Mouse (Mus musculus) hindbrain, embryonic 11.5 days (tissue): ENCODE measurements around the gene Kcnk1. TPM values are rescaled to one million over a fixed set of nuclear protein-coding genes. Genes with fewer than 3 reads are reported as not detected.

Source experiments
- ATAC-seq: fragments of 200-750 bp; cut with Nextera tagmentation; 2 replicates; pipeline ENCODE4 v1.8.0; 2017; ENCODE audit warnings: mild to moderate bottlenecking, moderate TSS enrichment, moderate library complexity; ENCODE audit not compliant: low FRiP score
- DNase-seq: peaks from one replicate; pipeline ENCODE4 v3.0.0-alpha.2; 2015; ENCODE audit warnings: low spot score
- H3K27ac ChIP-seq: fragments of 300-500 bp; sonication (generic); 2 replicates; pipeline ENCODE4 v1.5.1; 2014; ENCODE audit warnings: mild to moderate bottlenecking, low read depth, low read length
- H3K27me3 ChIP-seq: fragments of 300-500 bp; sonication (generic); 2 replicates; pipeline ENCODE4 v1.6.1; 2014; ENCODE audit warnings: mild to moderate bottlenecking, low read length, moderate library complexity, mixed read lengths; ENCODE audit not compliant: control insufficient read depth, insufficient read depth
- H3K36me3 ChIP-seq: fragments of 300-500 bp; sonication (generic); 2 replicates; pipeline ENCODE4 v1.6.1; 2014; ENCODE audit warnings: mild to moderate bottlenecking, low read length, moderate library complexity, mixed read lengths; ENCODE audit not compliant: control insufficient read depth, insufficient read depth
- H3K4me1 ChIP-seq: fragments of 300-500 bp; sonication (generic); replicated peaks from 2 replicates; pipeline ENCODE4 v1.6.1; 2014; ENCODE audit warnings: low read length, mixed read lengths; ENCODE audit not compliant: control insufficient read depth, insufficient read depth
- H3K4me2 ChIP-seq: fragments of 300-500 bp; sonication (generic); replicated peaks from 2 replicates; pipeline ENCODE4 v1.6.1; 2014; ENCODE audit warnings: mild to moderate bottlenecking, low read depth, low read length
- H3K4me3 ChIP-seq: fragments of 300-500 bp; sonication (generic); 2 replicates; pipeline ENCODE4 v1.5.1; 2014; ENCODE audit warnings: low read depth, low read length
- H3K9ac ChIP-seq: fragments of 300-500 bp; sonication (generic); 2 replicates; pipeline ENCODE4 v1.6.1; 2014; ENCODE audit warnings: low read depth, low read length
- H3K9me3 ChIP-seq: fragments of 300-500 bp; sonication (generic); 2 replicates; pipeline ENCODE4 v1.6.1; 2016; ENCODE audit warnings: low read length; ENCODE audit not compliant: control insufficient read depth
- WGBS: fragments of 180-500 bp; shearing (Covaris S2); extraction: QIAGEN DNeasy Blood & Tissue Kit; methylation state at CpG from one replicate; pipeline ENCODE4 v1.1.7; 2014; 5-methylcytosine and 5-hydroxymethylcytosine counted together
- polyA plus RNA-seq: library from polyadenylated mRNA; unstranded; fragments of >200 nt; fragmentation: Nextera tagmentation; extraction: Ambion mirVana; gene quantifications from 2 replicates; pipeline ENCODE4 v1.2.1, GENCODE M21; 2014

Gene Kcnk1
- polyA plus RNA-seq, 1 experiment from 2014 or later, result 9.6 TPM

DNA sequence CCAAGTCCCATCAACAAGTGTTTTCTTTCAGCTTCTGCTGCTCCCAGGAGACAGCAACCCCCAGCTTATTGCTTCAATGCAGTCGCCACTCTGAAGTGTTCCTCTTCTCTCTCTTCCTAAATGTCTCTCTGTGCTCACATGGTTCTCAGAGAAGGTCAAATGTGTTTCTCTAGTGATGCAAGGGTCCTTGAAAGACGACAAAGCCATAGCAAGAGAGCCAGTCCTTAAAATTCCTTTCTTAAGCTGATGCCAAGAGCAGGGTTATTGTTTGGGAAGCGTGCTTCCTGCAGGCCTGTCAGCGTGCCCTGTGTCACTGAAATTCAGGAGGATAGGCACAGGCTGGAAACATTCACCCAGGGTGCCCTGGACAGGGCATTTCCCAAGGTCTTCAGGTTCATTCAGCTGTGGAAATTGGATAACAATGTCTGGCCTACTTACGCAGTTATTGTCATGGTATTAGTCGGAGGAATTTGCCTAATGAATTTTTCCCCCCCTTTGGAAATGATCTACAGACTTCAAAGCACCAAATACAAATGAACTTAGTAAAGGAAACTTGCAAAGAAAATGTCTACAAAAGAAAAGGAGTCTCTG lies 7.9 kb upstream of the Kcnk1 start:
- 36% methylated on average over 6 of the region's 6 CpGs for WGBS
- ATAC-seq (no peak), DNase-seq (no peak)
- Histone ChIP-seq H3K4me1 (no peaks in the 10 kb centered on the region; the same call in 1 of the 2 replicates), H3K36me3 (no peaks in the 10 kb centered on the region), H3K27me3 (no peaks in the 10 kb centered on the region), H3K9me3 (no peaks in the 10 kb centered on the region), H3K9ac (no peak overlapping the region), H3K27ac (no peak overlapping the region), H3K4me2 (no peak overlapping the region), H3K4me3 (no peak overlapping the region)

DNA sequence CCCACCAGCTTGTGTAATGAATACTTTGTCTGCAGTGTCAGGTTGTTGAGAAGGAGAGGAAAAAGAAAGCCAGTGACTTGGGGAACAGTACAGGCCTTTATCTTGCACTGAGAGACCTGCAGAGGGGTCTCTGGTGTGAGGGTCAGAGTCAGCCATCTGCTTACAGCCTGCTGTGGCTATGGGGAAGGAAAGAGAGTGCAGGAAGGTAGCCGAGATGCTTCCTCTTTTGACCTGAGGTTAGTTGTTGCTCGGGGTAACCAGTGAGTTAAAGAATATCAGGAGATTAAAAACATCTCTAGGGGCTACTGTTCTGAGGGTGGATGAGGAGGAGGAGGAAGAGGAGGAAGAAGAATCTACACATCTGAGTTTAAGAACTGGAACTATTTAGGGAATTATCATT lies 7.0 kb upstream of the Kcnk1 start:
- no peaks in the 10 kb centered on the region; the same call in 1 of the 2 replicates for H3K4me1 ChIP-seq
- H3K27ac ChIP-seq, result no peak overlapping the region
- WGBS, result 53% methylated on average over 2 of the region's 2 CpGs
- ATAC-seq (no peak), DNase-seq (no peak)
- H3K36me3 ChIP-seq, result no peaks in the 10 kb centered on the region
- H3K4me2 ChIP-seq, result no peak overlapping the region
- no peaks in the 10 kb centered on the region for H3K27me3 ChIP-seq
- no peak overlapping the region for H3K4me3 ChIP-seq
- no peaks in the 10 kb centered on the region for H3K9me3 ChIP-seq
- H3K9ac ChIP-seq, result no peak overlapping the region

DNA sequence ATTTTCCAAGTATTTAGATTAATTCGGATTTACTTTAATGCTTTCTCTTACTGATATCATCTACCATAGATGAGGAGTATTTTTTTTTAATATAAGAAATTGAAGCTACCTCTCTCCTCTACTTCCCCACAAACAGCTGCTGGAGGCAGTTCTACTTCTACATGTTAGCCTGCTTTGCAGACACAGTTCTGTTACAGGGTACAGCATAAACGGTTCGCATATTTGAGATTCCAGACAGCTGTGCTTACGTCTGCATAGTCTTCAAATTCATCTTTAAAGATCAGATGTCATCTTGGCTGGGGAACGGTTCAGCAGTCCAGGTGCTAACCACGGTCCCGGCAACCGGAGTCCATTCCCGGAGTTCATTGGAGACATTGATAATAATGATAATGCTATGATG lies 1.3 kb upstream of the Kcnk1 start:
- no peaks in the 10 kb centered on the region for H3K9me3 ChIP-seq
- ATAC-seq, result no peak
- no peaks in the 10 kb centered on the region for H3K36me3 ChIP-seq
- H3K27ac ChIP-seq, result no peak overlapping the region
- H3K27me3 ChIP-seq, result peaks cover 27% of the 10 kb centered on the region
- no peak overlapping the region for H3K9ac ChIP-seq
- H3K4me2 ChIP-seq, result no peak overlapping the region
- no peak overlapping the region for H3K4me3 ChIP-seq
- 0 out of 2 replicates have a peak, but pooled peaks cover 2% of the 10 kb centered on the region for H3K4me1 ChIP-seq
- no peak for DNase-seq
- 73% methylated on average over 9 of the region's 9 CpGs for WGBS

DNA sequence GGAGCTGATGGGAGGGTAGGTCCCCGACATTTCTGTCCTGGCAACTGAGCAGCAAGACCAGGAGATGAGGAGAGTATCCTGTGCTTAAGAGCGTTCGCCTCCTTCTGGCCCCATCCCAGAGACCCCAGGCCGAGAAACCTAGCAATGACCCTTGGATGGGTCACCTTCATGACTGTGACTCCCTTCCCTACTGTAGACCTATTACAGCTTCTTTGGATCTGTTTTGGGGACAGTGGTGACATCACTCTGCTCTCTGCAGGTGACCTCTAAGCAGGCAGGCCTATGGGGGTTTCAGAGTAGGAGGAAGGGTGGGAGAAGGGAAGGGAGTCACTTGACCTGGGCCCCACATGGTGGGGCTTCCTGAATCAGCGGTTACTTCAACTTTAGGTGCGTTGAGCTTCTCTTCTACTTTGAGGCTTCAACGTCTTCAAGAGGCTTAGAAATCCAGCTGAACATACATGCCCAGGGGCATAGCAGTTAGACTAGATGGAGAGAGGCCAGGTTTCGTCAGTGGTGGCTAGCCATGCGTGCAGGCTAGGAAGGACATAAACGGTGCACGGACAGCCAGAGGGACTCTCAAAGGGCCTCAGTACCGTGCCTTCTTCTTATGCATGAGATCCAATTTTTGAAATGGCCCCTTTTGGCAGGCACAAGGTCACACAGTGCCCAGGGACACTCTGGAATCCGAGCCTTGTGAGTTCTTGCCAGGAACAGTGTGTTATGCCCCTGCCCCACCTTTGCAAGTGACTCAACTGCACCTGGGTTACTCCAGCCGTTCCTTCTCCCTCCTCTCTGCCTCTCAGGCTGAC lies 1.3 kb downstream of the Kcnk1 start:
- Histone ChIP-seq H3K4me3 (peak overlapping the region; percentile 55), H3K9ac (peak overlapping the region; percentile 59; the same call in 1 of the 2 replicates), H3K4me1 (0 out of 2 replicates have a peak, but pooled peaks cover 2% of the 10 kb centered on the region), H3K4me2 (peak overlapping the region; percentile 94), H3K36me3 (no peaks in the 10 kb centered on the region), H3K27me3 (peaks cover 27% of the 10 kb centered on the region), H3K27ac (no peak overlapping the region), H3K9me3 (no peaks in the 10 kb centered on the region)
- DNase-seq, result no peak
- 13% methylated on average over 14 of the region's 14 CpGs for WGBS
- ATAC-seq, result no peak

DNA sequence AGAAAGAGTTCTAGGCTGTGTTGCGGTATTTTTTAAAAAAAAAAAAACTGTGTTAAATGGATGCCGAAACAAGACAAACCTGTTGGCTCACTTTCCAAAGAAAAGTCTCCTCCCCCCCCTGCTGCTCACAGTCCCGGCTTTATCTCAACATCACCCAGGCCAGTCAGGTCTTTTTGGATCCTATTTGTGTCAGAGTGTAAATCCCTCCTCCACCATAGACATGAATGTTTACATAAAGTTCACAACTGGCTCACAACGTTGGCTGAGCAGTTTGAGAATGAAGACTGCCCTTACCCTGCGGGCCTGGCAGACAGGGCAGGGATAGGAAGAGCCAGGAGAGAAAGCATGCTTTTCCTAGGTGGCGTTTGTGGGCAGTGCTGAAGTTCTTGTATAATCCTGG lies 2.0 kb downstream of the Kcnk1 start:
- Histone ChIP-seq H3K4me3 (no peak overlapping the region), H3K36me3 (no peaks in the 10 kb centered on the region), H3K9ac (no peak overlapping the region), H3K9me3 (no peaks in the 10 kb centered on the region), H3K4me1 (0 out of 2 replicates have a peak, but pooled peaks cover 2% of the 10 kb centered on the region), H3K27me3 (peaks cover 27% of the 10 kb centered on the region), H3K27ac (no peak overlapping the region), H3K4me2 (no peak overlapping the region)
- ATAC-seq, result no peak
- DNase-seq, result no peak
- 23% methylated on average over 6 of the region's 6 CpGs for WGBS

DNA sequence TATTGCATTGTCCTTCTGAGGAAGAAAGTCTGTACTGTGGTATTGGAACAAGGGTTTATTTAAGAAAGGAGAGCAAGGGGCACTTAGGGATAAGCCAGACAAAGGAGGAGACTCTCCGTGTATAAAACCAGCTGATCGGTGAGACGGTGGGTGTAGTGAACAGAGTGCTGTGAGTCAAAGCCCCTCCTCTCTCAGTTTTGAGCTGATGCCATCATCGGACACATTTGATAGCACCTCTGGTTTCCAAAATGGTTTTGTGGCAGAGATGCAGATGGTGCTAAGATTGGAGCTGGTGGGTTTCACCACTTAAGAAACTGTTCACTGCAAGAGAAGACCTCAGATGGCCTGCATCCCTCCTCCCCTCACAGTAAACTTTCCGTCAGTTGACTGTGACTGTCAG lies 2.6 kb downstream of the Kcnk1 start:
- no peaks in the 10 kb centered on the region for H3K9me3 ChIP-seq
- no peak overlapping the region for H3K27ac ChIP-seq
- H3K4me3 ChIP-seq, result no peak overlapping the region
- peaks cover 27% of the 10 kb centered on the region for H3K27me3 ChIP-seq
- no peaks in the 10 kb centered on the region for H3K36me3 ChIP-seq
- no peak overlapping the region for H3K9ac ChIP-seq
- DNase-seq, result no peak
- WGBS, result 72% methylated on average over 5 of the region's 5 CpGs
- 0 out of 2 replicates have a peak, but pooled peaks cover 2% of the 10 kb centered on the region for H3K4me1 ChIP-seq
- no peak for ATAC-seq
- no peak overlapping the region for H3K4me2 ChIP-seq

DNA sequence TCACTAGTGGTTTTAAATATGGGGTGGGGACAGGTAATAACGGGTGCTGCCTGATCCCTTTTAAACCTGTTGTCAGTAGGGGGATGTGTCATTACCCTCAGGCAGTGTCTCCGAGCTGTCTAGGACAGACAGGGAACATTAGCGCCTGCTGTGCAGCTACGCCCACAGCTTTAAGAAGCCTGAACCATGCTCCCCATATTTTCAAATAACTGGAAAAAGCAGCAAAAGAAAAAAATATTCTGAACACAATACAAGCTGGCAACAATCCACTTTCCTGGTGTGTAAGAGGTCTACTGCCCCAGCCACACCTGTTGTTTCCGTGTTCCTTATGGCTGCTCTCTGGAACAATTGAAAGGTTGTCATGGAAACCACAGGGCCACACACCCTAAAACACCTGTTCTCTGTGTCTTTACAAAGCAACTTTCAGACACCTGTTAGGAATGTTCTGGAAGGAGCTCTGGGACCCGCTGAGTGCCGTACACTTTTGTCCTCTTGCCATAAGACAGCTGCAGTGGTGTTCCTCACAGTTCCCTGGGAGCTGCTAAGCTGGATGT lies 4.9 kb downstream of the Kcnk1 start:
- H3K27me3 ChIP-seq, result peaks cover 14% of the 10 kb centered on the region
- H3K9ac ChIP-seq, result no peak overlapping the region
- ATAC-seq (no peak), DNase-seq (no peak)
- no peak overlapping the region for H3K4me3 ChIP-seq
- 83% methylated on average over 7 of the region's 7 CpGs for WGBS
- H3K9me3 ChIP-seq, result no peaks in the 10 kb centered on the region
- no peak overlapping the region for H3K27ac ChIP-seq
- no peaks in the 10 kb centered on the region for H3K36me3 ChIP-seq
- H3K4me1 ChIP-seq, result 0 out of 2 replicates have a peak, but pooled peaks cover 2% of the 10 kb centered on the region
- no peak overlapping the region for H3K4me2 ChIP-seq

DNA sequence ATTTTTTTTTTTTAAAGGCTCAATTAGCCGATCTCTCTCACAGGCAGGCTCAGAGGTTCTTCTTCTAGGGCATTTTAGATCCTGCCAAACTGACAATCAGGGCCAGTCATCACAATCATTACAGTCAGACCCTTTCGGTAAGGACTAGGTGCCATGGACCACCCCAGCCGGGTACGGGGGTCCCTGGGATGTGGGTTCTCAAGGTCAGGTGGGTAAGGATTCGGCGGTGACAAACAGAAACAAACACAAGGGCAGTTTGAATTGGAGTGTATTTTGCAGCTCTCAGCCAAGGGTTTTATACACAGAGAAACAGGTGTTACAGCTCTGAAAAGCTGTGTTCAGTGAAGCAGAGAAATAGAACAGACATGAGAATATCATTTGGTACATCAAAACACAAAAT lies 8.6 kb downstream of the Kcnk1 start:
- ATAC-seq (no peak), DNase-seq (no peak)
- H3K9me3 ChIP-seq, result no peaks in the 10 kb centered on the region
- no peak overlapping the region for H3K4me3 ChIP-seq
- H3K4me2 ChIP-seq, result no peak overlapping the region
- no peaks in the 10 kb centered on the region for H3K27me3 ChIP-seq
- H3K27ac ChIP-seq, result no peak overlapping the region
- H3K9ac ChIP-seq, result no peak overlapping the region
- WGBS, result 93% methylated on average over 6 of the region's 6 CpGs
- no peaks in the 10 kb centered on the region for H3K4me1 ChIP-seq
- no peaks in the 10 kb centered on the region for H3K36me3 ChIP-seq
